Mouse (Mus musculus) liver, postnatal 0 days (tissue): ENCODE measurements at regions not wholly inside any gene's neighbourhood (a gene's known extent, or its start where the extent isn't known, plus 50 kb on each side); places are given as distances from the start of the nearest gene placed in this dataset.

Experiments
- ATAC-seq: fragments of 200-750 bp; cut with Nextera tagmentation; 2 replicates; pipeline ENCODE4 v1.8.0; 2017; ENCODE audit warnings: mild to moderate bottlenecking, moderate library complexity
- DNase-seq: peaks from one replicate; pipeline ENCODE4 v3.0.0-alpha.2; 2016
- H3K27ac ChIP-seq: fragments of 300-500 bp; sonication (generic); 2 replicates; pipeline ENCODE4 v1.5.1; 2014; ENCODE audit warnings: antibody characterized with exemption, moderate library complexity, mild to moderate bottlenecking, low read depth
- H3K27me3 ChIP-seq: fragments of 300-500 bp; sonication (generic); 2 replicates; pipeline ENCODE4 v1.6.1; 2014; ENCODE audit warnings: low read length, control low read depth, mixed read lengths; ENCODE audit not compliant: insufficient read depth
- H3K36me3 ChIP-seq: fragments of 300-500 bp; sonication (generic); replicated peaks from 2 replicates; pipeline ENCODE4 v1.6.1; 2014; ENCODE audit warnings: mild to moderate bottlenecking, control low read depth, low read length, moderate library complexity, mixed read lengths; ENCODE audit not compliant: insufficient read depth
- H3K4me1 ChIP-seq: fragments of 300-500 bp; sonication (generic); 2 replicates; pipeline ENCODE4 v1.6.1; 2014; ENCODE audit warnings: antibody characterized with exemption, mild to moderate bottlenecking, control low read depth; ENCODE audit not compliant: insufficient read depth
- H3K4me2 ChIP-seq: fragments of 300-500 bp; sonication (generic); 2 replicates; pipeline ENCODE4 v1.6.1; 2014; ENCODE audit warnings: low read depth, mild to moderate bottlenecking, low read length, moderate library complexity, mixed read lengths
- H3K4me3 ChIP-seq: fragments of 300-500 bp; sonication (generic); 2 replicates; pipeline ENCODE4 v1.5.1; 2014; ENCODE audit warnings: low read depth, low read length
- H3K9ac ChIP-seq: fragments of 300-500 bp; sonication (generic); replicated peaks from 2 replicates; pipeline ENCODE4 v1.6.1; 2014; ENCODE audit warnings: mild to moderate bottlenecking, moderate library complexity
- H3K9me3 ChIP-seq: fragments of 300-500 bp; sonication (generic); 2 replicates; pipeline ENCODE4 v1.6.1; 2016; ENCODE audit warnings: mild to moderate bottlenecking, control low read depth, low read length, mixed read lengths
- CTCF ChIP-seq: sonication (generic); IDR thresholded peaks from 2 replicates; pipeline ENCODE4 v1.5.1; 2016; ENCODE audit warnings: antibody characterized with exemption, low read depth
- EP300 ChIP-seq: IDR thresholded peaks from 2 replicates; pipeline ENCODE4 v1.6.1; 2016; ENCODE audit warnings: antibody characterized with exemption, low read depth, mild to moderate bottlenecking
- WGBS: fragments of 180-500 bp; shearing (Covaris S2); extraction: QIAGEN DNeasy Blood & Tissue Kit; methylation state at CpG from one replicate; pipeline ENCODE4 v1.1.7; 2014; ENCODE audit not compliant: insufficient replicate concordance; 5-methylcytosine and 5-hydroxymethylcytosine counted together

GRCm38 (mm10) chr4:12592973-12593372 lies 421.2 kb upstream of the Fam92a start:
- Histone ChIP-seq H3K27ac (no peak overlapping the region), H3K9ac (no peak overlapping the region), H3K9me3 (no peaks in the 10 kb centered on the region), H3K36me3 (no peaks in the 10 kb centered on the region), H3K4me3 (no peak overlapping the region), H3K4me1 (no peaks in the 10 kb centered on the region), H3K4me2 (no peak overlapping the region), H3K27me3 (no peaks in the 10 kb centered on the region)
- DNase-seq (no peak), ATAC-seq (no peak)
- 67% methylated on average over 3 of the region's 3 CpGs for WGBS
- no peak for TF ChIP-seq EP300

- no peaks in the 10 kb centered on the region for H3K27me3 ChIP-seq
- ATAC-seq, result no peak
- H3K4me2 ChIP-seq, result no peak overlapping the region
- H3K9me3 ChIP-seq, result no peaks in the 10 kb centered on the region
- DNase-seq, result no peak
- no peak overlapping the region for H3K9ac ChIP-seq
- H3K36me3 ChIP-seq, result no peaks in the 10 kb centered on the region
- H3K4me3 ChIP-seq, result no peak overlapping the region
- WGBS, result 80% methylated on average over 4 of the region's 4 CpGs
- H3K4me1 ChIP-seq, result no peaks in the 10 kb centered on the region
- no peak overlapping the region for H3K27ac ChIP-seq
- TF ChIP-seq EP300 (no peak), CTCF (no peak)
Measured at GRCm38 (mm10) chr4:12578102-12578501, 406.3 kb upstream of the Fam92a start.

DNA sequence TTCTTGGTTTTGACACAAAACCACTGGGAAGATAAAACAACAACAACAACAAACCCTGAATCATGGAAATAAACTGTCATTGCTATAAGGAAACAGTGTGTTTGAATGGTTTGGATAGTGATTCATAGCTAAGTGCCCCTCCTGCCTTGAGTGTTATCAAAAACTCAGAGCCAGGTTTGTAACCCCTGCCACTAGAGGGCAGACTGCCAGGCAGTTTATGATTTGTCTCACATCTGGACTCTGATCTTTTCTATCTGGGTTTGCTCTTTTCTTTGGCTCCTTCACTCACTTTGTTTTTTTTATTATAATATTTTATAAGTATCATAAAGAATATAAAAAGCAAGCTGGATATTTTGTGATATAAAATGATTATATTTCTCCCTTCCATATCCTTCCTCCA lies 400.1 kb upstream of the Fam92a start:
- no peaks in the 10 kb centered on the region for H3K27me3 ChIP-seq
- no peaks in the 10 kb centered on the region for H3K9me3 ChIP-seq
- H3K4me2 ChIP-seq, result no peak overlapping the region
- no peak overlapping the region for H3K4me3 ChIP-seq
- ATAC-seq (no peak), DNase-seq (no peak)
- H3K36me3 ChIP-seq, result no peaks in the 10 kb centered on the region
- H3K27ac ChIP-seq, result no peak overlapping the region
- TF ChIP-seq CTCF, result peak; percentile 49
- TF ChIP-seq EP300, result no peak
- H3K9ac ChIP-seq, result no peak overlapping the region
- H3K4me1 ChIP-seq, result no peaks in the 10 kb centered on the region

DNA sequence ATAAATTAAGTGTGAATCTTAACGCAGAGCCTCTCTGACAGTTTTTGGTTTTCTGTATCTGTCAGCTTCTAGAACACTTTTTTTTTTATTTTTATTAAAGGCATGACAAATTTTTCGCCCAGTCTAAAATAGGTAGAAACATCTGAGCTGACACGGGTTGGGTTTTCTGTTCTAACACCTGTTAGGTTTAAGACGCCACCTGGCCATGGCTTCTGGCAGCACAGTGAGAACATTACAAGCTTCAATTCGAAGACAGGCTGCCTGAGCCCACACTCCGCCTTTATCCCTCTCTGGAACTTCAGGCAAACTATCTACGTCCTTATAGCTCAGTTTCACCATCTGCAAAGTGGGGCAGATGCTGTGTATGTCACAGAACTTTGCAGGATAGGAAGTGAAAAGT lies 398.9 kb upstream of the Fam92a start:
- no peaks in the 10 kb centered on the region for H3K4me1 ChIP-seq
- TF ChIP-seq EP300 (no peak), CTCF (no peak)
- 64% methylated on average over 7 of the region's 7 CpGs for WGBS
- no peak overlapping the region for H3K27ac ChIP-seq
- H3K9me3 ChIP-seq, result no peaks in the 10 kb centered on the region
- no peaks in the 10 kb centered on the region for H3K36me3 ChIP-seq
- H3K27me3 ChIP-seq, result no peaks in the 10 kb centered on the region
- ATAC-seq (no peak), DNase-seq (no peak)
- H3K9ac ChIP-seq, result no peak overlapping the region
- no peak overlapping the region for H3K4me3 ChIP-seq
- no peak overlapping the region for H3K4me2 ChIP-seq

GRCm38 (mm10) chr4:12567643-12568042 lies 395.8 kb upstream of the Fam92a start:
- Histone ChIP-seq H3K9ac (no peak overlapping the region), H3K9me3 (no peaks in the 10 kb centered on the region), H3K4me3 (no peak overlapping the region), H3K36me3 (no peaks in the 10 kb centered on the region), H3K27ac (no peak overlapping the region), H3K4me2 (no peak overlapping the region), H3K4me1 (no peaks in the 10 kb centered on the region), H3K27me3 (no peaks in the 10 kb centered on the region)
- DNase-seq, result no peak
- TF ChIP-seq EP300, result no peak
- no peak for TF ChIP-seq CTCF
- no peak for ATAC-seq
- 58% methylated on average over 5 of the region's 5 CpGs for WGBS

GRCm38 (mm10) chr4:12563016-12563415 lies 391.2 kb upstream of the Fam92a start:
- DNase-seq, result no peak
- Histone ChIP-seq H3K9ac (no peak overlapping the region), H3K4me3 (no peak overlapping the region), H3K4me1 (no peaks in the 10 kb centered on the region), H3K27me3 (no peaks in the 10 kb centered on the region), H3K36me3 (no peaks in the 10 kb centered on the region), H3K4me2 (no peak overlapping the region), H3K9me3 (no peaks in the 10 kb centered on the region), H3K27ac (no peak overlapping the region)
- WGBS, result 60% methylated on average over 1 of the region's 1 CpGs
- no peak for TF ChIP-seq EP300
- TF ChIP-seq CTCF, result no peak
- no peak for ATAC-seq

DNA sequence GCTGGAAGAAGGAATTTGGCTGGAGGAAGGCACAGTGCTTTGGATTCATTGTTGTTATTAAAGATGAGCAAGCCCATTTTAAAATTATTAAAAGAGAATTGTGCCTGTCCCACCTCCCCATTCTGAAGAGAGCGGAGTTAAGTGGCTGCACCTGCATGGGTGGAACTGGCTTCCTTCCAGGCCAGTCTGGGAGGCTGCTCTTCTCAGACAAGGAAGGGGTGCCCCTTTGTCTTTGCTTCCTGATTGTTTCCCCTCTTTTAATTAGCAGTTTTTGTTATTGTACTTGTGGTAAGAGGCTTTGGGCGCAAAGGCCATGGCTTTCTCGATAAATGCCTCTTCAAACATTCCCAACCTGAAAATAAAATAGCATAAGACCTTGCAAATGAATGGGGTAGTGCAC lies 388.7 kb upstream of the Fam92a start:
- Histone ChIP-seq H3K36me3 (no peaks in the 10 kb centered on the region), H3K4me3 (no peak overlapping the region), H3K9ac (no peak overlapping the region), H3K4me1 (no peaks in the 10 kb centered on the region), H3K4me2 (no peak overlapping the region), H3K27ac (no peak overlapping the region), H3K9me3 (no peaks in the 10 kb centered on the region), H3K27me3 (no peaks in the 10 kb centered on the region)
- WGBS, result 39% methylated on average over 3 of the region's 3 CpGs
- DNase-seq (no peak), ATAC-seq (no peak)
- TF ChIP-seq EP300, result no peak
- no peak for TF ChIP-seq CTCF
